Mouse (Mus musculus) adrenal gland (tissue): ENCODE results near the gene Trim41.

Experiments
- intact Hi-C: fragments of 180-260 bp; cut with DNase I; formaldehyde crosslinking; loops from one replicate; pipeline ENCODE4 v1.15.1; 2025

Trim41 gene

DNA sequence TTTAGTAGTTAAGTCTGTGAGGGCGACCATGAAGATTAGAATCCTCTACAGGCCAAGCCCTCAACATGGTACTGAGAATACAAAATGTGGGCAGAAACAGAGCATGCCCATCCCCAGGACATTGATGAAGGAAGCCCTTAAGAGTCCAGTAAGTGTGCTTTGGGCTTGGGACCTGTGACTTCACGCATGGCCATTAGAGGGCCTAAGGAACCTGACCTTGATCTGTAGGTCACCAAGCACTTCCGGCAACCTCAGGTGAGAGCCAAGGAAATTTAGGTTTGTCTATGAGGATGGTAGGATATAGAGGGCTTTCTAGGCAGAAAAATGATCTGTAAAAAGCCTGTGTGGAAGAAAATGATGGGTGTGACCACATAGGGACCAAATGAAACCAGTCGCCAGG is 20.9 kb downstream of the Trim41 start:
- intact Hi-C loops, result loop anchor here (10.0 kb wide), 1 partner anchor 459 kb away; no protein-coding TSS in a partner anchor

- intact Hi-C loops, result loop anchor here (10.0 kb wide), 1 partner anchor 460 kb away; no protein-coding TSS in a partner anchor
Observed at GRCm38 (mm10) chr11:48795221-48795620, 21.9 kb downstream of the Trim41 start.

GRCm38 (mm10) chr11:48793184-48793583 is 24.0 kb downstream of the Trim41 start:
- intact Hi-C loops, result loop anchor here (5.0 to 10.0 kb wide), 2 partner anchors 309 to 462 kb away; no protein-coding TSS in a partner anchor

DNA sequence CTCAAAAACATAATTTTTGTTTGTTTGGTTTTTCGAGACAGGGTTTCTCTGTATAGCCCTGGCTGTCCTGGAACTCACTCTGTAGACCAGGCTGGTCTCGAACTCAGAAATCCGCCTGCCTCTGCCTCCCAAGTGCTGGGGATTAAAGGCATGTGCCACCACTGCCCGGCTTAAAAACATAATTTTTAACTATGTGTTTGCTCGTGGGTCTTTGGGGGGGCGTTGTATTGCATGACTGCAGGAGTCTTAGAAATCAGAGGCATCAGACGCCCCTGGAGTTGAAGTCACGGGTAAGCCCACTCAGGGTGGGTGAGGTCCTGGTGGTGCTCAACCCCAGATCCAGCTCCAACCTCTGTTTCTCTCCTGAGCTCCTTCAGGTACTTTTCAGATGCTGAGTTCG is 25.3 kb downstream of the Trim41 start:
- intact Hi-C loops, result loop anchor here (5.0 to 10.0 kb wide), 2 partner anchors 310 to 463 kb away; no protein-coding TSS in a partner anchor

DNA sequence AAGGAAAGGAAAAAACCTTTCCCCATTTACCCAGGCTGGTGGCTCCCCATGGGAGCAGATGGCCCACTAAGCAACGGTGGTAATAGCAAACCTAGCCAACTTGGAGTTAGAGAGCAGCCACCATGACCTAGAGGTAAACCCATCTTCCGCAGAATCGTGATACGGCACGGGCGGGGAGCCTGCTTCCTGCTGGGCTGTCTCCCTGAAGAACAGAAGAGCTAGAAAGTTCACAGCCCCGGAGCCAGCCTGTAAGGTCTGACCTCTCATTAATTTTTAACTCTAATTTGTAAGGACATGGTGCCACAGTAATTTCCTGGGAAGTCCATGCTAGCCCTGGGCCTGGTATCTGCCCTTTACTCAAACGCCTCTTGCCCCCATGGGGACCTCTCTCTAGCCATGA is 26.2 kb downstream of the Trim41 start:
- intact Hi-C loops, result loop anchor here (1.0 to 10.0 kb wide), 3 partner anchors 68 to 464 kb away; no protein-coding TSS in a partner anchor

- intact Hi-C loops, result loop anchor here (1.0 to 10.0 kb wide), 3 partner anchors 69 to 465 kb away; no protein-coding TSS in a partner anchor
Observed at GRCm38 (mm10) chr11:48789973-48790823, 27.0 kb downstream of the Trim41 start.

- intact Hi-C loops, result no loop called here
Observed at GRCm38 (mm10) chr11:48789215-48789614, 27.9 kb downstream of the Trim41 start.

DNA sequence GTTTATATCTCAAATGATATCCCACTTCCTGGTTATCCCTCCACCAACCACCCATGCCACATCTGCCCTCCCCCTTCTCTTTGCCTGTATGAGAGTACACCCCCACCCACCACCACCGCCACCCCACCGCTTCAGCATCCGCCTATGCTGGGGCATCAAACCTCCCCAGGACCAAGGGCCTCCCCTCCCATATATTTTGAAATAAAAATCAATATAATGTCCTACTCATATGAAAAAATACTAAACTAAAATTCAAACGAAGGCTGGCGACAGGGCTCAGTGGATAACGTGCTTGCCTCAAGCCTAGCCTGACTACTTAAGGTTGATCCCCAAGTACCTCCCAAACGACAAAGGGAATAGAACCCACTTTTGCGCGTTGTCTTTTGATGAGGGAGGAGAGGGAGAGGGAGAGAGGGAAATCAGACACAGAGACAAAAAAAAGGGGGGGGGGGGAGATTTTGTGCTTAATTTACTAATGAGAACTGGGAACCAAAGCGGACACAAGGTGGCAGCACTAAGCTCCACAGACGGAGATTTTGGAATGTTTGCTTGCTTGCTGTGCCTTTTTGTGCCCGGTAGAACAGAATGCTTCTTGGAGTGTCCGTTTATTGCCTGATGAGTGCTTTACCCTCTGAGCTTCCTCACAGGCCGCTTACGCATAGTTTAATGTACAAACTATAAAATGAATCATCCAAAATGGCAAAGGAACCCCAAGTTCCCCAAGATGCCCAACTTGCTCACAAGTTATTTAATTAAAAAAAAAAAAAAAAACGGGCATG is 28.7 kb downstream of the Trim41 start:
- intact Hi-C loops, result no loop called here

- intact Hi-C loops, result no loop called here
Observed at GRCm38 (mm10) chr11:48787455-48788211, 29.5 kb downstream of the Trim41 start.

GRCm38 (mm10) chr11:48782243-48782642 is 34.9 kb downstream of the Trim41 start:
- intact Hi-C loops, result no loop called here

- intact Hi-C loops, result loop anchor here (5.0 kb wide), 2 partner anchors 328 to 602 kb away; no protein-coding TSS in a partner anchor
Observed at GRCm38 (mm10) chr11:48779450-48779849, 37.7 kb downstream of the Trim41 start.

DNA sequence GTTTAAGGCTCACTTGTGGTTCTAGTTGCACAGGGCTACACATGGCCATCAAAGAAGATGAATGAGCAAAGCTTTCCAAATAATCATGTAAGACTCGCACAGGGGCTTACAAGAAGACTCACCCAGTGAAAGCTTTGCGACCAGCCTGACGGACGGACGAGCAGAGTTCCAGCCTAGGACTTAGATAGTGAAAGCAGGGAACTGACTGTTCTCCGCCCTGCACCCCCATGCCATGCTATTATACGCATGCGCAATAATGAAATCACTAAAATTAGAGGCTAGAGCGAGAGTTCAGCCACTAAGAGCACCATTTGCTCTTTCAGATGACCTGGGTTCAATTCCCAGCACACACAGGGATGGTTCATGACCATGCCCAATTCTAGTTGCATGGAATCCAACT is 39.9 kb downstream of the Trim41 start:
- intact Hi-C loops, result loop anchor here (5.0 kb wide), 2 partner anchors 330 to 600 kb away; no protein-coding TSS in a partner anchor

DNA sequence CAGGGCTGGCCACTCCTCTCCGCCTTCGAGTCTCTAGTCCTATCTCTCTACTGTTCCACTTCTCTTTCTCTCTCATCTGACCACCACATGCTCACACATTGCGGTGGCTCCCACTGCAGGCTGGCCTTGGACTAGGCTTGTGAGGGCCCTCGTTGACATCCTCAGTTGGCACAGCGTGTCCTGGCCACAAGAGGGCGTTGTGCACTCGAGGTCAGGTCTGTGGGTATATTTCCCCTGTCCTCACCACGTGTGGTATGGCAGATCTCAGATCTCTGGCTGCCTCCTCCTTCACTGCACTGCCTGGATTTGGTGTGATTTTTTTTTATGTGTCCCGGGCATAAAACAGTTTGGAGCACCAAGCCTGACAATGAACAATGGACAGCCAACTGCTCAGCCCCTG is 40.5 kb downstream of the Trim41 start:
- intact Hi-C loops, result loop anchor here (5.0 kb wide), 2 partner anchors 331 to 599 kb away; no protein-coding TSS in a partner anchor

- intact Hi-C loops, result loop anchor here (5.0 kb wide), 2 partner anchors 332 to 598 kb away; no protein-coding TSS in a partner anchor
Observed at GRCm38 (mm10) chr11:48775483-48775882, 41.7 kb downstream of the Trim41 start.

- intact Hi-C loops, result loop anchor here (5.0 kb wide), 2 partner anchors 333 to 597 kb away; no protein-coding TSS in a partner anchor
Observed at GRCm38 (mm10) chr11:48774443-48775298, 42.5 kb downstream of the Trim41 start.

DNA sequence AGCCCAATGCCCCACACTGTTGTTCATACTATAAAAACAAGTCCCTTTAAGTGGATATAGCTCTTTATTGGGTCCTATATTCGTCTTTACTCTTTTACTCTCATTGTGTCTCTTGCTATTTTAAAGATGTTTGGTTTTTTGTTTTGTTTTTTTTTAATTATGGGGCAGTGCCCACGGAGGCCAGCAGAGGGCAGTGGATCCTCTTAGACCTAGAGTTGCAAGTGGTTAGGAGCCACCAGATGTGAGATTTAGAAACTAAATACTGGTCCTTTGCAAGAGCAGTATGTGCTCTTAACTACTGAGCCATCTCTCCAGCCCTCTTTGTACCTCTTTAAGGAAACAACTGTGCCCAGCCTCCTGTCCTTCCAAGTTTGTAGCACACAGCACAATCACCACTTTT is 45.5 kb downstream of the Trim41 start:
- intact Hi-C loops, result no loop called here

DNA sequence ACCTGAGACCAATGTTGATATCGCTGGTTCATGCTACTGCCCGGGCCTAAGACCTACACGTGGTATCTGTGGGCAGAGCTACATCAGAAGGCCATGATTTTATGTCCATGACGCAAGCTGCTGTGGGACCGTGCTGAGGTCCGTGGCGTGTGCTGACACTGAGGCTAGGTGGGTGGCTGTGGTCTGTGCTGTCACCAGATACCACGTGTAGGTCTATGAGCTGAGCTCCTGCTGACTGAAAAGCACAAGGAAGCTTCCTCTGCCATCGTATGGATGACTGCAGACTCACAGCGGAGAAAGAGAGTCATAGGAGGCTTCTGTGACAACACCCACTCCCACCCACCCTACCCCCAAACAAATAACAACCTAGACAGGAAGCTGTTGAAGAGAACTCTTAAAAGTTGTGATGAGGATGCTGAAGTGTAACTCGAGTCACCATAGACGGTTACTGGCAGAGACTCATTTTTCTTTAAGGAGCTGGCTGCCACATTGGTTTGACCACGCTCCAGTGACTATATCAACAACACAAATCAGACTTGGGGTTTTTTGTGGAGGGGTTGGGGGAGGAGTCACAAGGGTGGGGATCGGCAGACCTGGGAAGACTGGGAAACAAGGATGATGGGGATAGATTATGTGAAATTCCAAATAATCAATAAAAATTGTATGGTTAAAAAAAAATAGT is 49.8 kb downstream of the Trim41 start:
- intact Hi-C loops, result no loop called here

GRCm38 (mm10) chr11:48764119-48764518 is 53.0 kb downstream of the Trim41 start:
- intact Hi-C loops, result no loop called here

- intact Hi-C loops, result no loop called here
Observed at GRCm38 (mm10) chr11:48759021-48759420, 58.1 kb downstream of the Trim41 start.
